Mouse (Mus musculus) G1E (cell line): ENCODE measurements around the gene Top3a.

ENCODE experiments used
- CTCF ChIP-seq: IDR thresholded peaks from 2 replicates; pipeline ENCODE4 v1.5.1; 2012; ENCODE audit warnings: low read depth, low read length, inconsistent platforms, mixed read lengths
- GATA1 ChIP-seq: IDR thresholded peaks from 2 replicates; pipeline ENCODE4 v1.6.1; 2012; ENCODE audit warnings: borderline replicate concordance, low read length, inconsistent platforms, mixed read lengths
- POLR2AphosphoS5 ChIP-seq: IDR thresholded peaks from 2 replicates; pipeline ENCODE4 v1.6.1; 2012; ENCODE audit warnings: low read depth, low read length, inconsistent platforms; ENCODE audit not compliant: insufficient replicate concordance
- TAL1 ChIP-seq: conservative IDR thresholded peaks from 2 replicates; pipeline ENCODE4 v1.6.1; 2012; ENCODE audit warnings: low read depth, low read length, inconsistent platforms, mixed read lengths

DNA sequence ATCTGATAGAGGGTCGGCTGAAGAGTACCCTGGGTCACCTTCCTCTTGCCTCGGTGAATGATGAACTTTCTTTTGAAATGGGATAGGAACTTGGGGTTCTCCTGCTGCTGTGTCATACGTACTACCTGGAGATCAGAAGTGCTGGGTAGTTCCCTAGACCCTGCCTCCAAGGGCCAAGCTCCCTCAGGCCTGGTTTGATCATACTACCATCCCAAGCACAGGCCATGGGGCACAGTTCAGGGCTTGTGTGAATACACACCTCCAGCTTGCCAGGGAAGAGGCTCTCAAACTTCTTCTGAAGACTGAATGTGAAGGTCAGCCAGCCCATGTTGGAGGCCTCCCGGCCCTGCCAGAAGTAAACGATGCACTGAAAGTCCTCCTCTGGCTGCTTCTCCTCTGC lies 61.3 kb downstream of the Top3a start:
- TF ChIP-seq CTCF = no peak
- TF ChIP-seq GATA1 = no peak
- no peak for TF ChIP-seq TAL1
- no peak for TF ChIP-seq POLR2AphosphoS5
